Mouse (Mus musculus) thymus, postnatal 10 days (tissue): Measurements from ENCODE around the gene Rtf2.

Source experiments
- DNase-seq, 2 experiments: peaks; one replicate each; pipeline ENCODE4 v3.0.0; 2021; ENCODE audit warnings: low spot score in 2 of 2

Gene Rtf2

DNA sequence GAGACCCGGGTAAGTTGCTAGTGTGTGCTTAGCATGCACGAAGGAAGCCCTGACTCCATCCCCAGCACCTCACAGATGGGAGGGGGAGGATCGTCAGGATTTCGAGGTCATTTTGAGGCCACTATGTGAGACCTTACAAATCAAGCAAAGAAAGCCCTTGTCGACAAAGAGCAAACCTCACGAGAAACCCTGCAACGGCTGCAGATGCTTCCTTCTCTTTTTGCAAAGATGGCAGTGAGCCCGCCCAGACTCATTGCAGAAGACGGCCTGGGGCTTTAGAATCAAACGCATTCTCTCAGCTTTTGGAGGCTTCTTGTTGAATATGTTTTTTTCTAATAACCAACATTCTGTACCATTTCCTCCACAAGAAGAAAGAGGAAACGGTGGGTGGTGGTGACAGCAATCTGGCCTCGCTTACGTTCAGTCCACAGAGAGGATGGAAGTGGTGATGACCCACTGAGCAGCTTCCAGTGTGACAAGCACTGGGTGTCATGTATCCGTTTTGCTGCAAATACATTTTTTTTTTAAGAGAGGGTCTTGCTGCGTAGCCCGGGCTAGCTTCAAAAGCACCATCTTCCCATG is 2.9 kb upstream of the Rtf2 start:
- DNase-seq: no peak

DNA sequence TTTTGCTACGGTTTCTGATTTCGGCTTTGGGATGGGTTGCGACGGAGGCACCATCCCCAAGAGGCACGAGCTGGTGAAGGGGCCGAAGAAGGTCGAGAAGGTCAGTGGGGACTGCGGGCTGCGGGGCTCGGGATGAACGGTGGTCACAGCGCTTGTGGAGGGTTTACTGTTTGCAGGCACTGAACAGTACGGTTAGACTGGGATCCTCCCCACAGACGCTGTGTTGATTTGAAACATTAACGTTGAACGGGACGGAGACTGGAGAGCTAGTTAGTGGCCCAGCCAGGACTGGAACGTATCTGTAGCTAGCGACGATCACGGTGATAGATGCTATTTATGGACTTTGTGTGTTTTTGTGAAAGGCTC is 267 bp downstream of the Rtf2 start:
- DNase-seq: no peak

DNA sequence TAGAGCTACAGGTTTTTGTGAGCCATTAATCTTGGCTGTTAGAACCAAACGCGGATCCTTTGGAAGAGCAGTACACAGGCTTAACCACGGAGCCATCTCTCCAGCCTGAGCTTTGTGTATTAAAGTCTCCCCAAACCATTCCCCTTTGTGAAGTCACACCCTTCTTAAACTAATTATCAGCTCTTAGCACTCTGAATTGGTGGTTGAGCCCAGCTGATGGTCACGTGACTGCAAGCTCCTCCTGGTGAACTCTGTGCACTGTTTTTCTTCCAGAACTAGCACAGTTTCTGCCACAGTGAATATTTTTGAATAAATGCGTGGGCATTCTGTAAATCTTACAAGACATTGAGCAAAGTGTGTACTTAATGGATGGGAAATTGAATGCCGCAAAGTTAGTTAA is 820 bp downstream of the Rtf2 start:
- DNase-seq: no peak

GRCm38 (mm10) chr2:172445617-172446016 is 5.3 kb downstream of the Rtf2 start:
- no peak for DNase-seq

DNA sequence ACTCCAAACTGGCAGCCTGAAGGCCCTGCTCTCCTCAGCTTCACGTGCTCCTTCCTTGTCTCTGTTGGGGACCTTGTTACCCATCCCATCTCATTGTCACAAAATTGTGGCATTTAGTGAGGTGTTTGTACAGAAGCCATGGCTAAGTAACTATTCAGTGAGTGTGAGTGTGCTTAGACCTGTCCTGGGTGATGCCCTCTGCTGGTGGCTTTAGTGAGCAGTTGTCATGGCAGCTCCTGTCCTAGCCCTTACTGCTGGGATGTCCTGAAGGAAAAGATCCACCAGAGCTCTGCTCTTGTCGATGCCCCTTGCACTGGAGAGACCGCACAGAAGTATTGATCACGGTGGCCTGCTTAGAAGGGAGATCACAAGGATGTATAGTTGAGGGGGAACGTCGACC is 7.0 kb downstream of the Rtf2 start:
- DNase-seq: peak; percentile 27 to 54

- no peak for DNase-seq
These were observed 8.0 kb downstream of the Rtf2 start for GRCm38 (mm10) chr2:172448329-172448728.

GRCm38 (mm10) chr2:172450640-172451039 is 10.3 kb downstream of the Rtf2 start:
- DNase-seq: peak; percentile 27 to 41

DNA sequence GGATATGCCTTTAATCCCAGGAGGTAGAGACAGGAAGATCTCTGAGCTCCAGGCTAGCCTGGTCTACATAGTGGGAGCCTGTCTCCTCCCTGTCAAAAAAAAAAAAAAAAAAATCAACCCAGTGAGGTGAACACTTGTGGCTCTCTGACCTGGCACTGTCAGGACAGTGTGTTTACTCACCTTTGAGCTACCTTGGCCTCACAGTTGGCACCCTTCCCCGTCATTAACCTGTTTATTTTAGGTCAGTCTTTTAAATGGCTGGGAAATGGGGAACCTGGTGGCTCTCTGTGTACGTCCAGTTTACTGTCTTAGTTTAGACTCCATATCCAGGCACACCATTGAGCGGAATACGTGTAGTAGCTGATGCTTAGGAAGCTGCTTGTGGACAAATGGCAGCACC is 11.7 kb downstream of the Rtf2 start:
- no peak for DNase-seq

DNA sequence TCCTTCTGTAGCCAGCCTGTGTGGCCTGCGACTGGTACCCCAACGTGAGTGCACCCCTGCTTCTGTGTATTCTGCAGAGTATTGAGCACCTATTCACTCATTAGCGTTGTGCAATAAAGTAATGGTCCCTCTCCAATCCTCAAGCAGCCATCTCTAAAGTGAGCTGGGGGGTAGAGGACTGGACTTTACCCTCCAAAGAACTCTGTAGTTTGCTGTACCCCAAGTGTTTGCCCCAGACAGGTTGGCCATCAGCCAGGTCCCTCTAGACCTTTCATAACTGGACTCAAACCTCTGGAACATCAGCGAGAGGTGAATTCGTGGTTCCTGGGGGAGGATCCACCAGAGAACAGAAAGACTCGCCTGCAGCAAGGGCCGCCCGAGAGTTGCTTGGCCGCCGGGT is 12.1 kb downstream of the Rtf2 start:
- no peak for DNase-seq

- DNase-seq: no peak
These were observed 18.1 kb downstream of the Rtf2 start, which contains the start of gene Gcnt7 for GRCm38 (mm10) chr2:172458496-172458895. Gcnt7 (minus strand) TSS chr2:172458596.

DNA sequence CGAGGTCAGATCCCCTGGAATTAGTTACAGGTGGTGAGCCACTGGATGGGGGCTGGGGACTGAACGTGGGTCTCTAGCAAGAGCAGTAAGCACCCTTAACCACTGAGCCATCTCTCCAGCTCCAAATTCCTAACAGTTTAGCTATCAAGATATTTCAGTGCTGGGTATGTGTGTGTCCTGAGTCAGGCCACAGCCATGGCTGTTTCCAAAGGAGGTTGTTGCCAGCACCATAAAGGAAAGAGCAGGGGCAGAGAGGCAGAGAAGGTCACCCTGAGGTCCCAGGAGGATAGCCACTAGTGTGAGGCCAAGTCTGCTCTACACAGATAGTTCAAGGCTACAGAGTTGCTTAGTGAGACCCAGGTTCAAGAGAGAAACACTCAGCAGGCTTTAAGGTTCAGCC is 20.3 kb downstream of the Rtf2 start:
- no peak for DNase-seq

DNA sequence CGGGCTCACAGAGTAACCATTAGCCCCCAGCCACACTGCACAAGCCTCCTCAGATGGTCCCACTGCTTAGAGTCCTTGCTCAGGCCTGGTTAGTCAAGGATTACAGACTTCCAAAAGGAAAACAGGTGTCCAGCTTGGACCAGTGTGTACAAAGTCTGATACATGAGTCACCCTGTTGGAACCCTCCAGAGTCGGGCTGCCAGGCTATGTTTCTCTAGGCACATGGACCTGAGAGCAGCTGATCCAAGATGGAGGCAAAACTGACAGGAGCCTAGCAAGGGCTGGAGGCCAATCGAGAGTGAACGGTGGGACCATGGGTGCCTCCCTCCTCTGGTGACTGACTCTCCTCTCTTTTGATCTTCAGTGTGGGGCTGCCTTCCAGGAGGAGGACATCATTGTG is 22.5 kb downstream of the Rtf2 start:
- no peak for DNase-seq

- no peak for DNase-seq
These were observed 26.2 kb downstream of the Rtf2 start for GRCm38 (mm10) chr2:172466427-172467132.

DNA sequence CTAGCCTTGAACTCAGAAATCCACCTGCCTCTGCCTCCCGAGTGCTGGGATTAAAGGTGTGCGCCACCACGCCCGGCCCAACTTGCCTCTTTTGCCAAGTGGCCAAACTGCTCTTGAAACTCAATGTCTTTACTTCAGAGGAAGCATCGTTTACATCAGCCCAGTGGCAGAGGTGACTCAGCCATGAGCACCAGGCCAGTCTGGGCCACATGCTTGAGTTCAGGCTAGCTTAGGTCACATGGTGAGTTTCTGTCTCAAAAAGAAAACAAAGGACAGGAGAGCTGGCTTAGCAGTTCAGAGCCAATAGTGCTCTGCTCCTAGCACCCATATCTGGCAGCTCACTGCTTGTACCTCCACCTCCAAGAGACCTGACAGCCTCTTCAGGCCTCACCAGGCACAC is 26.9 kb downstream of the Rtf2 start:
- no peak for DNase-seq

- DNase-seq: no peak
These were observed 28.0 kb downstream of the Rtf2 start for GRCm38 (mm10) chr2:172468346-172468819.

DNA sequence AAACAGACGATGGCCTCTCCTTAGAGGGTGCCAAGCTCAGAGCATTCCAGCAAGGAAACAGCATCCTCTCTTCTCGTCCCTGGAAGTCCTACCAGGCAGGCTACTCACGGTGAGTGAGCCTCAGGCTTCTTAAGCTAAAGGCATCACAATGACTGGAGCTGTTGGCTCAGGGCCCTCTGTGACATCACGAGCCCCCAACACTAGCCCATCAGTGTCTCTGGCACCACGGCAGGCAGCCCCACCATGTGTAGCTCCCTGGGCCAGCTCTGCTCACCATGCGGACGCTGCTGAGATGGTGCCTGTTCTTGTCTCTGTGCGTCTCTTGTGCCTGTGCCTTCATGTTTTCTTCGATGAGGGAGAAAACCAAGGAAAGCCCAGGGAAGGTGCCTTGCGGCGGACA is 32.0 kb downstream of the Rtf2 start, which contains the start of gene Fam209:
Fam209 (plus strand) TSS at position 203 of the 400 bp plus-strand sequence.
- DNase-seq: no peak

DNA sequence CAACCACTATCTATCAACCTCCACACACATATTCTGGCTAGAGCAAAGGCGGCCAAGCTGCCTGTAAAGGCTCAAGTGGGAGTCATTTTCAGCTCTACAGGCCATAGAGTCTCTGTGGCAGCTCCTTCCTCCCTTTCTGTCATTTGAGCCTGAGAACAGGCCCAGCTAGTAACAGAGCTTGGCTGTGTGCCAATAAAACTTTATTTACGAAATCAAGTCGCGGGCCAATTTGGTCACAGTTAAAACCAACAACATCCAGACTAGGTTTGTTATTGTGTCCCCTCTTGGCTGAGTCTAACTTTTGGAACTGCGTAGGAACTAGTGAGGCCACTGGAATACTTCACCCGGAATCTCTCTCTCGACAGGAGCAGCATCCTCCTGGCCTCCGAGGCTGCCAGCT is 33.2 kb downstream of the Rtf2 start:
- DNase-seq: no peak

DNA sequence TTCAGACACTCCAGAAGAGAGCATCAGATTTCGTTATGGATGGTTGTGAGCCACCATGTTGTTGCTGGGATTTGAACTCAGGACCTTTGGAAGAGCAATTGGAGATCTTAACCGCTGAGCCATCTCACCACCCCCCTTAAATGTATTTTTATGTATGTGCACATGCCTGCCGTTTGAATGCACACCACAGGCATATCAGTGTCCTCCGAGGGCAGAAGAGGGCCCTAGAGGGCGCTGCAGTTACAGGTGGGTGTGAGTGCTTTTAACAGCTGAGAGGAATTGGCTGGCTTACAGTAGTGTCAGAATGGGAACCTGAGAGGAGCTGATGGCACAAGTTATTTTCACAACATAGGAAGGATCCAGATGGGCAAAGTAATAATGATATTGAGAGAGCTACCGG is 34.6 kb downstream of the Rtf2 start:
- peak; percentile 38 to 67 for DNase-seq

- DNase-seq: no peak
These were observed 36.4 kb downstream of the Rtf2 start for GRCm38 (mm10) chr2:172476707-172477260.

DNA sequence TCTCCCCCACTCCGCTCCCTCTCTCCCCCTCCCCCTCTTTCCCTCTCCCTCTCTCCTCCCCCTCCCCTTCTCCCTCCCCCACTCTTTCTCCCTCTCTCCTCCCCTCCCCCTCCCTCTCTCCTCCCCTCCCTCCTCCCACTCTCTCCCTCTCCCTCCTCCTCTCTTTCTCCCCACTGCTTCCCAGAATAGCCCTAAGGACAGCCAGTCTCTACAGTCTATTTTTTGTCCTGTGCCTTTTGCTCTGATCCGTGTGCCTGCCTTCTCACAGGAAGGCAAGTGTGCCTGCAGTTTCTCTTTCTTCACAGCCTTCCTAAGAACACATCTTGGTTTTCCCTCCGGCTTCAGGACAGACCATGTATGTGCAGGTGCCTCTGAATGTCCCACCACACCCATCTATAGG is 37.0 kb downstream of the Rtf2 start:
- DNase-seq: no peak

- DNase-seq: peak in 1 of 2 experiments; percentile 41
These were observed 37.5 kb downstream of the Rtf2 start for GRCm38 (mm10) chr2:172477860-172478259.

DNA sequence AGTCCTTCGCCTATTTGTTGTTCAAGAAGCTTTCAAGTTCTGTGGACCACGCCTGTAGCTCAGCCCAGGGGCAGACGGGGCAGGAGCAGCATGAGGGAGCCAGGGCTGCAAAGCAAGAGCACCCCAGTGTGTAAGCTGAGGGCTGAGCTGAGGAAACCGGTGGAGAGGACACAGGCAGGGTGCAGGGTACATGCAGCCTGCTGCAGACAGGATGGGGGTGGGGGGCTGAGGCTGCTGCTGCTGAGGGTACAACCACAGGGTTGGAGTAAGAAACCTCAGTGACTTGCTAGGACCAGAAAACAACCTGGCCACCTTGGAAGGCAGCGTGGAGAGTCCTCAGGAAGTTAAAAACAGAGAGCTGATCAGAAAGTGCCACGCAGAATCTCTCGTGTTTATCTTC is 39.9 kb downstream of the Rtf2 start:
- peak in 1 of 2 experiments; percentile 26 for DNase-seq
